Mouse (Mus musculus) kidney, adult 2 months (tissue): ENCODE results near the gene Gls.

Experiments
- CTCF ChIP-seq: fragments of 200-500 bp; conservative IDR thresholded peaks from 2 replicates; pipeline ENCODE4 v1.5.1; 2011; ENCODE audit warnings: low read depth, mild to moderate bottlenecking, control low read depth, low read length, moderate library complexity, mixed read lengths; ENCODE audit not compliant: insufficient read depth, insufficient read length
- POLR2A ChIP-seq: fragments of 200-500 bp; IDR thresholded peaks from one replicate; pipeline ENCODE4 v1.6.1; 2011; ENCODE audit warnings: low read depth, low read length, control low read depth

DNA sequence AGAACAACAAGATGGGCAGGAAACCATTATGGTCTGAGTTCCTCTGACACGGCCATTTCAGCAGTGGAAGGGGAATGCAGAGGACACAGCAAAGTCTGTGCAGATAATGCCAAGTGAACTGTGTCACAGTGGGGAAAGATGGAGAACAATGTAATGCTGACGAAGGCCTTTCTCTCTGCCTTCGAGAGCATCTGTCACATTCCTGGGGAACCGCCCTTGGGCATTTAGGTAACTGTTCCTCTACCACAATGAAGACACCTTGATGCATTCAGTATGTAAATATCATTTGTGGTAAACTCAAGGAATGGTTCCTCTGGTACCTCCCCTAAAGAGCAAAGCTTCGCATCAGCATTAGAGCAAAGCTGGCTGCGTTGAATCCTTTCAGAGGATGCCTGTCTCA lies 105.7 kb downstream of the Gls start:
- TF ChIP-seq CTCF, result no peak
- no peak for TF ChIP-seq POLR2A
